9 mouse cellular contexts compared by ENCODE assay signal in the genomic region with DNA sequence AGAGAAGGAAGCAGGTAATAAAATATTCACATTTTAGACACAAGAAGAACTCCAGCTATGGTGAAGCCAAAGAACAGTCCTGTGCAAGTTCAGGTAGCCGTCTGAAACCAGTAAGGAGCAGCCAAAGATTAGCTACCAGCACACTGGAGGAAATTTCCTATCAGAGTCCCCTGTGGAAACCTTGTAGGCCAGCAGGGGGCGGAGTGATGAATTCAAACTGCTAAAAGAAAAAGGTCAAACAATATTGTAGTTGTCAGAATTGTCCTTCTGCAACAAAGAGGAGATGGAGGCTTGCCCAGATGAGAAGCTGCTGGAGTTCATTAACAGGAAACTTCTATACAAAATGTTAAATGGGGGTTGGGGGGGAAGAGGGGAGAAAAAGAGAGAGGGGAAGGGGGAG.
DNase-seq lines count a peak whose midpoint lies in the region; TF ChIP-seq lines count a peak whose summit lies in the region.
"Had no signal": no experiment of that assay in that cellular context is flagged by ENCODE, and none has a peak within 500 bp of the region (broad histone marks: within the 10 kb centered on the region; RNA-seq: fewer than 3 reads in every experiment).

No protein-coding gene starts in this region.

- intact Hi-C loops in heart, adult 2 months (cut with DNase I): loop anchor here (2.0 to 5.0 kb wide), 2 partner anchors 674 to 929 kb away; no protein-coding TSS in a partner anchor
- intact Hi-C loops in left cerebral cortex, adult 2 months (cut with DNase I): loop anchor here (1.0 to 5.0 kb wide), 4 partner anchors 84 to 929 kb away; no protein-coding TSS in a partner anchor

- H3K36me3 ChIP-seq in heart, adult 2 months (ENCODE audit: control insufficient read depth, insufficient read depth, low read length): no peaks in the 10 kb centered on the region
- H3K36me3 ChIP-seq: lung, embryonic 15.5 days had no signal

- no peak overlapping the region for H3K9ac ChIP-seq in heart, adult 2 months (ENCODE audit: low read depth, low read length)
- H3K9ac ChIP-seq: lung, embryonic 15.5 days had no signal

- no peak overlapping the region for H3K4me3 ChIP-seq in heart, adult 2 months
- H3K4me3 ChIP-seq in left cerebral cortex, adult 2 months: no peak overlapping the region
- H3K4me3 ChIP-seq: lung, embryonic 15.5 days had no signal

- H3K27ac ChIP-seq in heart, adult 2 months: no peak overlapping the region
- no peak overlapping the region for H3K27ac ChIP-seq in left cerebral cortex, adult 2 months
- H3K27ac ChIP-seq: lung, embryonic 15.5 days had no signal

- H3K79me2 ChIP-seq in heart, adult 2 months (replicated peaks; ENCODE audit: control insufficient read depth, insufficient read depth, low read length): no peaks in the 10 kb centered on the region

- no peaks in the 10 kb centered on the region for H3K27me3 ChIP-seq in heart, adult 2 months (ENCODE audit: control insufficient read depth, insufficient read depth, low read length)
- H3K27me3 ChIP-seq: lung, embryonic 15.5 days had no signal

- no peaks in the 10 kb centered on the region for H3K4me1 ChIP-seq in heart, adult 2 months (ENCODE audit: control insufficient read depth, insufficient read depth, low read length)
- H3K4me1 ChIP-seq: lung, embryonic 15.5 days had no signal

- TF ChIP-seq POLR2A in heart, adult 2 months (IDR thresholded peaks at IDR 0.05; ENCODE audit: insufficient read depth, low read depth, low read length): no peak

- TF ChIP-seq CTCF in heart, adult 2 months (IDR thresholded peaks at IDR 0.05): peak; percentile 72
- TF ChIP-seq CTCF in left cerebral cortex, adult 2 months (IDR thresholded peaks at IDR 0.05): peak; percentile 67

- TF ChIP-seq EP300 in heart, adult 2 months (IDR thresholded peaks at IDR 0.05; ENCODE audit: insufficient read depth, low read depth, low read length): no peak

- DNase-seq in heart, adult 2 months: peak in 1 of 2 experiments; percentile 46
- no peak for DNase-seq in heart, adult 9 months (ENCODE audit: low spot score in 2 of 2)
- DNase-seq in urinary bladder, postnatal 25 days (ENCODE audit: low spot score): peak; percentile 52
- no peak for DNase-seq in urinary bladder, postnatal 10 days (ENCODE audit: low spot score)
- DNase-seq in forelimb bud, embryonic 11.5 days (ENCODE audit: low read depth, low spot score): peak; percentile 40
- DNase-seq in left cerebral cortex, adult 2 months (ENCODE audit: extremely low spot score in 1 of 2, low spot score in 2 of 2): peak; percentile 25 to 44
- peak; percentile 39 for DNase-seq in retina, postnatal 7 days (ENCODE audit: low read depth, low spot score)
- no peak for DNase-seq in T-cell, adult 2 months (ENCODE audit: low spot score)

- WGBS in heart, adult 2 months: 19% methylated on average over 2 of the region's 2 CpGs

Comparison
In these comparisons a context has a peak if more than half of its experiments do, and no peak if none do; other contexts are left out.
1. DNase-seq: peak in urinary bladder, postnatal 25 days (single experiment), forelimb bud, embryonic 11.5 days (single experiment), left cerebral cortex, adult 2 months (2 of 2) and retina, postnatal 7 days (single experiment); none in heart, adult 9 months (0 of 2), urinary bladder, postnatal 10 days (single experiment) and T-cell, adult 2 months (single experiment).